In the genomic region with DNA sequence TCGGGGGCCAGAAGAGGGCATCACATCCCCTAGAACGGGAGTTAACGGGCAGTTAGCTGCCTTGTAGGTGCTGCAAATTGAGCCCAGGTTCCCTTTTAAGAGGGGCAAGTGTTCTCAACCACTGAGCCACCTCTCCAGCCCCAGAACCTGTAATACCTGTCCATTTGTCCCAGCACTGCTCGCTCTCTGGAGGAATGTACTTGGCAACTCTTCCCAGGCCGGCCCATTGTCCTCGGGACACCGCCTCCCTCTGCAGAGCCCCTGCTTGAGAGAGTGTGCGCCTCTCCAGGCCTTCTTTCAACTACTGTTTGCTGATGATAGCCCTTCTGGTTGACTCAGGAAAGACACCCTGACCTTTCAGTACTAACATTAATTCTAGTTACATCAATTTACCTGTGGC, we compare ENCODE assay signal across 21 mouse cellular contexts. TPM values are rescaled to one million over a fixed set of nuclear protein-coding genes. Genes with fewer than 3 reads are reported as not detected.
DNase-seq lines count a peak whose midpoint lies in the region; ATAC-seq and TF ChIP-seq lines count a peak whose summit lies in the region.
"Had no signal": no experiment of that assay in that cellular context is flagged by ENCODE, and none has a peak within 500 bp of the region (broad histone marks: within the 10 kb centered on the region; RNA-seq: fewer than 3 reads in every experiment).

No protein-coding gene starts in this region.

- no peaks in the 10 kb centered on the region for H3K4me1 ChIP-seq in intestine, postnatal 0 days (replicated peaks; ENCODE audit: control insufficient read depth, insufficient read depth, low read length)
- no peaks in the 10 kb centered on the region for H3K4me1 ChIP-seq in intestine, embryonic 16.5 days (ENCODE audit: control insufficient read depth, insufficient read depth, low read length)
- H3K4me1 ChIP-seq in MEL (ENCODE audit: control insufficient read depth in 1 of 2, insufficient read depth in 2 of 2, low read length in 2 of 2), result no peaks in the 10 kb centered on the region
- H3K4me1 ChIP-seq: heart, embryonic 10.5 days; midbrain, embryonic 10.5 days had no signal

- no peak for ATAC-seq in intestine, postnatal 0 days
- ATAC-seq in intestine, embryonic 16.5 days, result no peak
- ATAC-seq: forebrain, embryonic 16.5 days; inflammation-experienced regulatory T-cells, adult 6 months had no signal

- no peak overlapping the region for H3K27ac ChIP-seq in intestine, postnatal 0 days (ENCODE audit: low read depth, low read length)
- H3K27ac ChIP-seq in intestine, embryonic 16.5 days (ENCODE audit: low read length), result no peak overlapping the region
- no peak overlapping the region for H3K27ac ChIP-seq in MEL (ENCODE audit: control insufficient read depth, low read depth, low read length)
- H3K27ac ChIP-seq: heart, embryonic 10.5 days; midbrain, embryonic 10.5 days had no signal

- H3K9me3 ChIP-seq in intestine, postnatal 0 days (ENCODE audit: control insufficient read depth), result no peaks in the 10 kb centered on the region
- H3K9me3 ChIP-seq in intestine, embryonic 16.5 days (ENCODE audit: control insufficient read depth, low read length), result no peaks in the 10 kb centered on the region
- H3K9me3 ChIP-seq in MEL (replicated peaks; ENCODE audit: insufficient read depth, low read length), result no peaks in the 10 kb centered on the region
- H3K9me3 ChIP-seq: G1E; heart, embryonic 10.5 days; midbrain, embryonic 10.5 days had no signal

- H3K4me3 ChIP-seq in intestine, postnatal 0 days (ENCODE audit: low read depth, low read length), result no peak overlapping the region
- no peak overlapping the region for H3K4me3 ChIP-seq in intestine, embryonic 16.5 days (ENCODE audit: low read length)
- H3K4me3 ChIP-seq in MEL (ENCODE audit: control insufficient read depth in 1 of 2, insufficient read depth in 1 of 2, low read depth in 2 of 2, low read length in 2 of 2), result no peak overlapping the region
- H3K4me3 ChIP-seq: heart, embryonic 10.5 days; midbrain, embryonic 10.5 days had no signal

- H3K9ac ChIP-seq in intestine, postnatal 0 days (ENCODE audit: low read depth, low read length), result no peak overlapping the region
- H3K9ac ChIP-seq in intestine, embryonic 16.5 days (ENCODE audit: low read depth, low read length), result no peak overlapping the region
- no peak overlapping the region for H3K9ac ChIP-seq in MEL (ENCODE audit: control insufficient read depth, low read depth, low read length, poor library complexity, severe bottlenecking)

- peaks cover 35% of the 10 kb centered on the region for H3K36me3 ChIP-seq in intestine, postnatal 0 days (ENCODE audit: control insufficient read depth, insufficient read depth)
- peaks cover 17% of the 10 kb centered on the region; the same call in 1 of the 2 replicates for H3K36me3 ChIP-seq in intestine, embryonic 16.5 days (ENCODE audit: control insufficient read depth, insufficient read depth, low read length)
- peaks cover 0 to 12% of the 10 kb centered on the region in 2 experiments; a peak in 2 of 4 replicates for H3K36me3 ChIP-seq in MEL (ENCODE audit: control insufficient read depth in 1 of 2, insufficient read depth in 2 of 2, low read length in 2 of 2)

- peak; percentile 47 for TF ChIP-seq CTCF in intestine, postnatal 0 days (IDR thresholded peaks at IDR 0.05; ENCODE audit: low read depth)
- peak in 1 of 3 experiments; percentile 23; a peak in 1 of 6 replicates for TF ChIP-seq CTCF in MEL (IDR thresholded peaks at IDR 0.05 in 2 of 3, conservative IDR thresholded peaks at IDR 0.05 in 1 of 3; ENCODE audit: control insufficient read depth in 1 of 3, insufficient read depth in 1 of 3, low read depth in 2 of 3, low read length in 3 of 3, poor library complexity in 1 of 3, severe bottlenecking in 1 of 3)

- DNase-seq in lung, adult 18-20 months, result peak; percentile 22 to 55
- DNase-seq in lung, postnatal 25 days (ENCODE audit: low spot score), result no peak
- DNase-seq in B cell, adult 2 months, result peak; percentile 12 to 19
- peak; percentile 14 for DNase-seq in MEL (ENCODE audit: low read depth, low spot score)
- DNase-seq in ovary, postnatal 10 days (ENCODE audit: low spot score), result no peak
- DNase-seq in adrenal gland, postnatal 25 days, result no peak
- DNase-seq: adrenal gland, adult 2 months; cerebellum, adult 11-12 months; cerebellum, postnatal 25 days; embryo, embryonic 11 days; heart, postnatal 10 days; lung, postnatal 4 days; right cerebral cortex, postnatal 4 days; thymus, postnatal 36 days had no signal

- no peak for TF ChIP-seq EP300 in MEL (IDR thresholded peaks at IDR 0.05; ENCODE audit: low read depth in 1 of 2, low read length in 2 of 2)

- no peak overlapping the region for H3K4me2 ChIP-seq in intestine, postnatal 0 days (replicated peaks; ENCODE audit: low read depth)
- no peak overlapping the region for H3K4me2 ChIP-seq in intestine, embryonic 16.5 days (ENCODE audit: low read depth, low read length)

- peak; percentile 16 for TF ChIP-seq RAD21 in MEL (IDR thresholded peaks at IDR 0.05; ENCODE audit: low read depth, low read length)

- no peaks in the 10 kb centered on the region for H3K79me2 ChIP-seq in MEL (ENCODE audit: control insufficient read depth, insufficient read depth, low read length, poor library complexity)

- WGBS in intestine, postnatal 0 days, result 84% methylated on average over 8 of the region's 8 CpGs
- WGBS in intestine, embryonic 16.5 days, result 83% methylated on average over 8 of the region's 8 CpGs

- TF ChIP-seq POLR2A in MEL (IDR thresholded peaks at IDR 0.05; ENCODE audit: control insufficient read depth in 1 of 2, insufficient read depth in 1 of 2, low read depth in 1 of 2, low read length in 2 of 2, poor library complexity in 1 of 2), result no peak

- no peaks in the 10 kb centered on the region for H3K27me3 ChIP-seq in intestine, postnatal 0 days (replicated peaks; ENCODE audit: control insufficient read depth, insufficient read depth, low read length)
- H3K27me3 ChIP-seq in intestine, embryonic 16.5 days (replicated peaks; ENCODE audit: control insufficient read depth, insufficient read depth, low read length), result no peaks in the 10 kb centered on the region
- no peaks in the 10 kb centered on the region for H3K27me3 ChIP-seq in MEL (ENCODE audit: control insufficient read depth in 1 of 2, insufficient read depth in 2 of 2, low read length in 2 of 2)

TF ChIP-seq in MEL, 35 proteins besides CTCF, POLR2A, EP300 and RAD21:
- TF ChIP-seq USF2 (IDR thresholded peaks at IDR 0.05; ENCODE audit: borderline replicate concordance in 1 of 2, insufficient read depth in 1 of 2, low read depth in 1 of 2, low read length in 2 of 2) (no peak), RCOR1 (IDR thresholded peaks at IDR 0.05; ENCODE audit: low read depth, low read length) (no peak), CHD2 (IDR thresholded peaks at IDR 0.05; ENCODE audit: low read length) (no peak), NRF1 (IDR thresholded peaks at IDR 0.05; ENCODE audit: insufficient read depth, low read depth, low read length, poor library complexity, severe bottlenecking) (no peak), ZC3H11A (IDR thresholded peaks at IDR 0.05; ENCODE audit: low read depth, low read length) (peak; percentile 5; the same call in 1 of the 2 replicates)

RNA-seq across cellular contexts. Expression of gene Polr1a, which starts 37.3 kb away (rescaled TPM):
- polyA plus RNA-seq in intestine, postnatal 0 days (2015; fragmentation: Nextera tagmentation; extraction: Ambion mirVana), result 4.9 and 5.0 TPM in 2 replicates
- polyA plus RNA-seq in intestine, embryonic 16.5 days (2015; fragmentation: Nextera tagmentation; extraction: Ambion mirVana), result 21.9 and 22.9 TPM in 2 replicates
- total RNA-seq in MEL (2012; rRNA removed), result 66.8 and 68.4 TPM in 2 replicates
- 100 to 1,000 TPM; 105 to 211 TPM for polyA plus RNA-seq in MEL (2012; ENCODE audit: insufficient read depth in 1 of 2, insufficient read length in 2 of 2, low read depth in 1 of 2, low replicate concordance in 2 of 2, missing spikeins in 1 of 2)
- total RNA-seq in adrenal gland, postnatal 25 days (2021), result 75.1 and 76.9 TPM in 2 replicates

RNA-seq across cellular contexts. Expression of gene Ptcd3, which starts 37.6 kb away (rescaled TPM):
- 23.4 and 23.9 TPM in 2 replicates for polyA plus RNA-seq in intestine, postnatal 0 days (2015; fragmentation: Nextera tagmentation; extraction: Ambion mirVana)
- 91.3 and 102 TPM in 2 replicates for polyA plus RNA-seq in intestine, embryonic 16.5 days (2015; fragmentation: Nextera tagmentation; extraction: Ambion mirVana)
- 89.6 and 93.5 TPM in 2 replicates for total RNA-seq in MEL (2012; rRNA removed)
- polyA plus RNA-seq in MEL (2012; ENCODE audit: insufficient read depth in 1 of 2, insufficient read length in 2 of 2, low read depth in 1 of 2, low replicate concordance in 2 of 2, missing spikeins in 1 of 2), result 100 to 1,000 TPM in 1 of 2 experiments, 10 to 100 TPM in 1; 94.3 to 156 TPM
- total RNA-seq in adrenal gland, postnatal 25 days (2021), result 107 and 108 TPM in 2 replicates

Comparison
In these comparisons a context has a peak if more than half of its experiments do, and no peak if none do; other contexts are left out.
1. DNase-seq: peak in lung, adult 18-20 months (2 of 2), B cell, adult 2 months (2 of 2) and MEL (single experiment); none in lung, postnatal 25 days (single experiment), ovary, postnatal 10 days (single experiment) and adrenal gland, postnatal 25 days (single experiment).